Mouse (Mus musculus) liver, adult 2 months (tissue): ENCODE measurements around the gene Prdm16.

Source experiments
- CTCF ChIP-seq: fragments of 200-500 bp; IDR thresholded peaks from 2 replicates; pipeline ENCODE4 v1.5.1; 2011; ENCODE audit warnings: low read depth, low read length, control low read depth
- POLR2A ChIP-seq: fragments of 200-500 bp; IDR thresholded peaks from 2 replicates; pipeline ENCODE4 v1.6.1; 2011; ENCODE audit warnings: low read length, control low read depth; ENCODE audit not compliant: insufficient read depth; ENCODE audit errors: extremely low read depth

GRCm38 (mm10) chr4:154348197-154348786 lies 288.4 kb downstream of the Prdm16 start:
- TF ChIP-seq CTCF (no peak), POLR2A (no peak)
